Mouse (Mus musculus): ENCODE data around the gene Ostc.

- peak; percentile 93 for TF ChIP-seq POLR2A (IDR thresholded peaks at IDR 0.05; ENCODE audit: low read depth, low read length)
- TF ChIP-seq CTCF (IDR thresholded peaks at IDR 0.05; ENCODE audit: borderline replicate concordance, insufficient read depth, low read length), result no peak
Measured at GRCm38 (mm10) chr3:130708967-130709924, at the start of gene Ostc.
